Comparison of ENCODE assay signal across 11 mouse cellular contexts in the genomic region with DNA sequence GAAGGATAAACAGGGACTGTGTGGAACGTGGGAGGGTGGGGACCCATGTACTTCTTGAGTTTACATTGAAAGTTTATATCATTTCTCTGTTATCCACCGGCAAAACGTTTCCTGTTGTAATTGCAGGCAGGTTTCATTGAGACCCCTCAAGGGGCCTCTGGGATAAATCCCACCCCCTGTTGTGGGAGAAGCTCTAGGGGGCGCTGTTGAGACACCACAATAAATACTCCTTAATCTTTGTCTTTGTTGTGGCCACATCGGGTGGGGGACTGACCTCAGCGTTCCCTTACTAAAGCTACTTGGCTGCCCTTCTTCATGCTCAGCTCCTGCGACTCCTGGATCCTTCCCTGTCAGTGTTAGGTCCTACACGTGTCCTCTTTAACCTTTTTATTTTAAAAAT. TPM values are rescaled to one million over a fixed set of nuclear protein-coding genes. Genes with fewer than 3 reads are reported as not detected.
DNase-seq lines count a peak whose midpoint lies in the region; ATAC-seq and TF ChIP-seq lines count a peak whose summit lies in the region.
"Had no signal": no experiment of that assay in that cellular context is flagged by ENCODE, and none has a peak within 500 bp of the region (broad histone marks: within the 10 kb centered on the region; RNA-seq: fewer than 3 reads in every experiment).

No protein-coding gene starts in this region.

- no peak for TF ChIP-seq POLR2A in MEL (IDR thresholded peaks at IDR 0.05; ENCODE audit: control insufficient read depth in 1 of 2, insufficient read depth in 1 of 2, low read depth in 1 of 2, low read length in 2 of 2, poor library complexity in 1 of 2)

- H3K27me3 ChIP-seq in forebrain, embryonic 14.5 days (replicated peaks; ENCODE audit: control insufficient read depth, insufficient read depth, low read length): no peaks in the 10 kb centered on the region
- H3K27me3 ChIP-seq in forebrain, embryonic 13.5 days: no peaks in the 10 kb centered on the region
- H3K27me3 ChIP-seq in liver, postnatal 0 days (ENCODE audit: insufficient read depth, low read length): no peaks in the 10 kb centered on the region
- no peaks in the 10 kb centered on the region for H3K27me3 ChIP-seq in liver, embryonic 12.5 days (replicated peaks)
- no peaks in the 10 kb centered on the region for H3K27me3 ChIP-seq in MEL (ENCODE audit: control insufficient read depth in 1 of 2, insufficient read depth in 2 of 2, low read length in 2 of 2)
- H3K27me3 ChIP-seq in limb, embryonic 11.5 days (ENCODE audit: control insufficient read depth, insufficient read depth, low read length): no peaks in the 10 kb centered on the region
- no peaks in the 10 kb centered on the region for H3K27me3 ChIP-seq in kidney, embryonic 14.5 days (ENCODE audit: control insufficient read depth, insufficient read depth, low read length)
- H3K27me3 ChIP-seq: hindbrain, embryonic 15.5 days; limb, embryonic 15.5 days had no signal

- H3K4me2 ChIP-seq in forebrain, embryonic 14.5 days (ENCODE audit: low read length): no peak overlapping the region
- no peak overlapping the region for H3K4me2 ChIP-seq in forebrain, embryonic 13.5 days
- H3K4me2 ChIP-seq in liver, postnatal 0 days (ENCODE audit: low read depth, low read length): no peak overlapping the region
- no peak overlapping the region for H3K4me2 ChIP-seq in liver, embryonic 12.5 days
- H3K4me2 ChIP-seq in limb, embryonic 11.5 days (ENCODE audit: low read depth, severe bottlenecking): no peak overlapping the region
- no peak overlapping the region for H3K4me2 ChIP-seq in kidney, embryonic 14.5 days (replicated peaks; ENCODE audit: low read depth, low read length)
- H3K4me2 ChIP-seq: hindbrain, embryonic 15.5 days; limb, embryonic 15.5 days had no signal

- H3K4me1 ChIP-seq in forebrain, embryonic 14.5 days (ENCODE audit: control insufficient read depth, insufficient read depth, low read length): no peaks in the 10 kb centered on the region
- H3K4me1 ChIP-seq in forebrain, embryonic 13.5 days: no peaks in the 10 kb centered on the region
- peaks cover 4% of the 10 kb centered on the region; the same call in 1 of the 2 replicates for H3K4me1 ChIP-seq in liver, postnatal 0 days (ENCODE audit: insufficient read depth)
- H3K4me1 ChIP-seq in liver, embryonic 12.5 days: 0 out of 2 replicates have a peak, but pooled peaks cover 7% of the 10 kb centered on the region
- no peaks in the 10 kb centered on the region for H3K4me1 ChIP-seq in MEL (ENCODE audit: control insufficient read depth in 1 of 2, insufficient read depth in 2 of 2, low read length in 2 of 2)
- H3K4me1 ChIP-seq in limb, embryonic 11.5 days (ENCODE audit: control insufficient read depth, insufficient read depth, low read length): no peaks in the 10 kb centered on the region
- no peaks in the 10 kb centered on the region for H3K4me1 ChIP-seq in kidney, embryonic 14.5 days (ENCODE audit: control insufficient read depth, insufficient read depth, low read length)
- H3K4me1 ChIP-seq: hindbrain, embryonic 15.5 days; limb, embryonic 15.5 days had no signal

- no peaks in the 10 kb centered on the region for H3K9me3 ChIP-seq in forebrain, embryonic 14.5 days (replicated peaks; ENCODE audit: control insufficient read depth, low read length)
- no peaks in the 10 kb centered on the region for H3K9me3 ChIP-seq in forebrain, embryonic 13.5 days (replicated peaks)
- H3K9me3 ChIP-seq in liver, postnatal 0 days (ENCODE audit: low read length): no peaks in the 10 kb centered on the region
- H3K9me3 ChIP-seq in liver, embryonic 12.5 days (replicated peaks): no peaks in the 10 kb centered on the region
- no peaks in the 10 kb centered on the region for H3K9me3 ChIP-seq in MEL (replicated peaks; ENCODE audit: insufficient read depth, low read length)
- H3K9me3 ChIP-seq in limb, embryonic 11.5 days (ENCODE audit: control insufficient read depth, low read length): no peaks in the 10 kb centered on the region
- no peaks in the 10 kb centered on the region for H3K9me3 ChIP-seq in kidney, embryonic 14.5 days (ENCODE audit: control insufficient read depth, low read length)
- H3K9me3 ChIP-seq: hindbrain, embryonic 15.5 days; limb, embryonic 15.5 days had no signal

- peak; percentile 16 for DNase-seq in forebrain, embryonic 14.5 days (ENCODE audit: low spot score)
- no peak for DNase-seq in liver, postnatal 0 days
- DNase-seq in MEL (ENCODE audit: low read depth, low spot score): no peak
- DNase-seq in limb, embryonic 11.5 days (ENCODE audit: low spot score): peak; percentile 43
- DNase-seq in right cerebral cortex, postnatal 10 days (ENCODE audit: low spot score in 2 of 2): no peak

- TF ChIP-seq EP300 in liver, postnatal 0 days (IDR thresholded peaks at IDR 0.05; ENCODE audit: low read depth): no peak
- TF ChIP-seq EP300 in MEL (IDR thresholded peaks at IDR 0.05; ENCODE audit: low read depth in 1 of 2, low read length in 2 of 2): no peak

- WGBS in forebrain, embryonic 14.5 days: 46% methylated on average over 8 of the region's 8 CpGs
- 47% methylated on average over 8 of the region's 8 CpGs for WGBS in forebrain, embryonic 13.5 days
- WGBS in liver, postnatal 0 days (ENCODE audit: insufficient replicate concordance): 49% methylated on average over 8 of the region's 8 CpGs
- 47% methylated on average over 8 of the region's 8 CpGs for WGBS in liver, embryonic 12.5 days (ENCODE audit: insufficient replicate concordance)
- WGBS in limb, embryonic 11.5 days: 58% methylated on average over 8 of the region's 8 CpGs
- 54% methylated on average over 8 of the region's 8 CpGs for WGBS in kidney, embryonic 14.5 days

- no peaks in the 10 kb centered on the region for H3K36me3 ChIP-seq in forebrain, embryonic 14.5 days (ENCODE audit: control insufficient read depth, insufficient read depth, low read length)
- no peaks in the 10 kb centered on the region for H3K36me3 ChIP-seq in forebrain, embryonic 13.5 days (ENCODE audit: poor library complexity, severe bottlenecking)
- H3K36me3 ChIP-seq in liver, postnatal 0 days (replicated peaks; ENCODE audit: insufficient read depth, low read length): no peaks in the 10 kb centered on the region
- no peaks in the 10 kb centered on the region for H3K36me3 ChIP-seq in liver, embryonic 12.5 days
- H3K36me3 ChIP-seq in MEL (ENCODE audit: control insufficient read depth in 1 of 2, insufficient read depth in 2 of 2, low read length in 2 of 2): no peaks in the 10 kb centered on the region
- H3K36me3 ChIP-seq in limb, embryonic 11.5 days (ENCODE audit: control insufficient read depth, insufficient read depth, low read length): no peaks in the 10 kb centered on the region
- H3K36me3 ChIP-seq in kidney, embryonic 14.5 days (ENCODE audit: control insufficient read depth, insufficient read depth, low read length): no peaks in the 10 kb centered on the region
- H3K36me3 ChIP-seq: hindbrain, embryonic 15.5 days; limb, embryonic 15.5 days had no signal

- ATAC-seq in forebrain, embryonic 14.5 days: no peak
- no peak for ATAC-seq in forebrain, embryonic 13.5 days
- ATAC-seq in liver, postnatal 0 days: no peak
- ATAC-seq in liver, embryonic 12.5 days: no peak
- ATAC-seq in limb, embryonic 11.5 days (ENCODE audit: insufficient number of reproducible peaks, low FRiP score, low TSS enrichment, low read depth): no peak
- ATAC-seq in kidney, embryonic 14.5 days (ENCODE audit: low FRiP score, low TSS enrichment): no peak
- ATAC-seq: midbrain, embryonic 16.5 days had no signal

- H3K4me3 ChIP-seq in forebrain, embryonic 14.5 days (ENCODE audit: low read depth, low read length): no peak overlapping the region
- no peak overlapping the region for H3K4me3 ChIP-seq in forebrain, embryonic 13.5 days
- no peak overlapping the region for H3K4me3 ChIP-seq in liver, postnatal 0 days (ENCODE audit: low read depth, low read length)
- no peak overlapping the region for H3K4me3 ChIP-seq in liver, embryonic 12.5 days
- H3K4me3 ChIP-seq in MEL (ENCODE audit: control insufficient read depth in 1 of 2, insufficient read depth in 1 of 2, low read depth in 2 of 2, low read length in 2 of 2): no peak overlapping the region
- no peak overlapping the region for H3K4me3 ChIP-seq in limb, embryonic 11.5 days (ENCODE audit: low read depth, low read length)
- H3K4me3 ChIP-seq in kidney, embryonic 14.5 days (ENCODE audit: low read length): no peak overlapping the region
- H3K4me3 ChIP-seq: hindbrain, embryonic 15.5 days; limb, embryonic 15.5 days had no signal

- no peak overlapping the region for H3K9ac ChIP-seq in forebrain, embryonic 14.5 days (ENCODE audit: low read length)
- no peak overlapping the region for H3K9ac ChIP-seq in forebrain, embryonic 13.5 days
- no peak overlapping the region for H3K9ac ChIP-seq in liver, postnatal 0 days (replicated peaks)
- no peak overlapping the region for H3K9ac ChIP-seq in liver, embryonic 12.5 days
- no peak overlapping the region for H3K9ac ChIP-seq in MEL (ENCODE audit: control insufficient read depth, low read depth, low read length, poor library complexity, severe bottlenecking)
- H3K9ac ChIP-seq in limb, embryonic 11.5 days (ENCODE audit: low read length): no peak overlapping the region
- no peak overlapping the region for H3K9ac ChIP-seq in kidney, embryonic 14.5 days (ENCODE audit: low read depth, low read length)
- H3K9ac ChIP-seq: hindbrain, embryonic 15.5 days; limb, embryonic 15.5 days had no signal

- peak; percentile 38; the same call in 1 of the 2 replicates for TF ChIP-seq CTCF in liver, postnatal 0 days (IDR thresholded peaks at IDR 0.05; ENCODE audit: low read depth)
- peak in 2 of 3 experiments; percentile 12 to 23; a peak in 2 of 6 replicates for TF ChIP-seq CTCF in MEL (IDR thresholded peaks at IDR 0.05 in 2 of 3, conservative IDR thresholded peaks at IDR 0.05 in 1 of 3; ENCODE audit: control insufficient read depth in 1 of 3, insufficient read depth in 1 of 3, low read depth in 2 of 3, low read length in 3 of 3, poor library complexity in 1 of 3, severe bottlenecking in 1 of 3)

- no peaks in the 10 kb centered on the region for H3K79me2 ChIP-seq in MEL (ENCODE audit: control insufficient read depth, insufficient read depth, low read length, poor library complexity)

- H3K27ac ChIP-seq in forebrain, embryonic 14.5 days (ENCODE audit: low read depth, low read length): no peak overlapping the region
- no peak overlapping the region for H3K27ac ChIP-seq in forebrain, embryonic 13.5 days
- H3K27ac ChIP-seq in liver, postnatal 0 days (ENCODE audit: low read depth): no peak overlapping the region
- no peak overlapping the region for H3K27ac ChIP-seq in liver, embryonic 12.5 days
- no peak overlapping the region for H3K27ac ChIP-seq in MEL (ENCODE audit: control insufficient read depth, low read depth, low read length)
- no peak overlapping the region for H3K27ac ChIP-seq in limb, embryonic 11.5 days (replicated peaks; ENCODE audit: low read depth, low read length)
- no peak overlapping the region for H3K27ac ChIP-seq in kidney, embryonic 14.5 days (ENCODE audit: low read depth, low read length)
- H3K27ac ChIP-seq: hindbrain, embryonic 15.5 days; limb, embryonic 15.5 days had no signal

- TF ChIP-seq RAD21 in MEL (IDR thresholded peaks at IDR 0.05; ENCODE audit: low read depth, low read length): no peak; the same call in 1 of the 2 replicates

RNA-seq across cellular contexts. Expression of a gene that starts 19.4 kb away (rescaled TPM):
- polyA plus RNA-seq in forebrain, embryonic 14.5 days (2014; fragmentation: Nextera tagmentation; extraction: Ambion mirVana): 2.0 and 2.5 TPM in 2 replicates
- 1.7 and 2.3 TPM in 2 replicates for polyA plus RNA-seq in forebrain, embryonic 13.5 days (2015; fragmentation: Nextera tagmentation; extraction: Ambion mirVana)
- 1.6 and 1.9 TPM in 2 replicates for polyA plus RNA-seq in liver, postnatal 0 days (2015; fragmentation: Nextera tagmentation; extraction: Ambion mirVana)
- polyA plus RNA-seq in liver, embryonic 12.5 days (2016; fragmentation: Nextera tagmentation; extraction: Ambion mirVana): 2.8 and 3.1 TPM in 2 replicates
- total RNA-seq in MEL (2012; rRNA removed): 2.5 and 2.7 TPM in 2 replicates
- polyA plus RNA-seq in MEL (2012; ENCODE audit: insufficient read depth in 1 of 2, insufficient read length in 2 of 2, low read depth in 1 of 2, low replicate concordance in 2 of 2, missing spikeins in 1 of 2): 10 to 100 TPM in 1 of 2 experiments, not detected in 1; 11.6 TPM
- polyA plus RNA-seq in limb, embryonic 11.5 days (2014; fragmentation: Nextera tagmentation; extraction: Ambion mirVana): 2.6 and 3.4 TPM in 2 replicates
- polyA plus RNA-seq in kidney, embryonic 14.5 days (2014; fragmentation: Nextera tagmentation; extraction: Ambion mirVana): 2.6 and 3.6 TPM in 2 replicates

Comparison
In these comparisons a context has a peak if more than half of its experiments do, and no peak if none do; other contexts are left out.
1. DNase-seq: peak in forebrain, embryonic 14.5 days (single experiment) and limb, embryonic 11.5 days (single experiment); none in liver, postnatal 0 days (single experiment), MEL (single experiment) and right cerebral cortex, postnatal 10 days (0 of 2).